Mouse (Mus musculus): ENCODE data around the gene B3gnt8.
A peak's percentile ranks its signal among the peaks of the same experiment; 100 is the strongest.

Gene B3gnt8

DNA sequence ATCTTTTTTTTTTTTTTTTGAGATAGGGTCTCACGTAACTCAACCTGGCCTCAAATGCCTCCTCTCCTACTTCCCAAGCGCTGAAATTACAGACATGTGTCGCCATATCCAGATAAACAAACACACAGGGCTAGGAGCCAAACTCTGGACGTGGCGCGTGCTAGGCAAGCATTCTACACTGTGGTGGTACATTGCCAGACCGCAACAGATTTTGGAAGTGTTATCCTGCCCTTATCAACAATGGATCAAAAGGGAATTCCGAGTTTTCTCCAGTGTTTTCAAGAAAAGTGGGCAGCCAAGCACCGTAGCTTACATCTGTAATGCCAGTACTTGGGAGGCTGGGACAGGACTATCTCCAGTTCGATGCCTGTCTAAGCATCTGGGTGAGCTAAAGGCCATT is 31.3 kb downstream of the B3gnt8 start:
- peak; percentile 34 for DNase-seq (ENCODE audit: low spot score)

DNA sequence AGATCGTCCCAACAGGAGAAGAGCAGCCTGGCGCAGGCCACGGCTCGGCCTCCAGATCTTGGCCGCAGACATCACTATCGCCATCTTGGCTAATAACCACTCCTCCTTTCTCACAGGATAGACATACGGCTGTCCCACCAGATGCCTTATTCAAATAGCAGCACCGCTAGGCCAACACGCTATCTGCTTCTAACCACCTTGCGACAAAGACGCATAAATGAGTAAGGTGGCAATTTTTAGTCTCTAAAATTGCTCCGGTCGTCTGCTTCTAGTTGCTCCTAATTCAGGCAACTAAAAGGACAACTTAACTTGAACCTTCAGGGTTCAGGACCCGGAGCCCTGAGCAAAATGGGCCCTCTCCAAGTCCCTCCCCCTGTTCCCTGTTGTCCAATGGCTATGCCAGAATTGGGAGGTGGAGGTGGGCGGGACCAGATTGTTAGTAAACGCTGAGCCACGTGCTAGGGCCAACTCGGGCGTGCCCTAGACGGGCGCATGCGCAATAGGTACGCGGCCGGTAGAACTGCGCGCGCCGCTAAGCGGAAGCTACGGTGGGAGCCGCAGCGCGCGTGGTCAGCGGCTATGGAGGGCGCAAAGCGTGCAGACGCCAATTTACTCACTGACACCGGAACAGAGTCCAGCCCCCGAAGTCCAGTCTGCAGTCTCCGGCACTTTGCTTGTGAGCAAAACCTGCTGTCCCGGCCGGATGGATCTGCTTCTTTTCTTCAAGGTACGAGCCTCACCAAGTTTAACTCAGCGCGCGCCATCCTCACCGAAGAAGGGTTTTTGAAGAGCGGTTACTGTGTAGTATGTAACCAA is 32.4 kb downstream of the B3gnt8 start, which contains the start of the genes Bckdha and Exosc5:
Gene Bckdha (minus strand): TSS at position 325 of the 816 bp plus-strand sequence.
Gene Exosc5 (plus strand): TSS at position 508 of the 816 bp plus-strand sequence.
- DNase-seq (ENCODE audit: low spot score) = peak; percentile 98

DNA sequence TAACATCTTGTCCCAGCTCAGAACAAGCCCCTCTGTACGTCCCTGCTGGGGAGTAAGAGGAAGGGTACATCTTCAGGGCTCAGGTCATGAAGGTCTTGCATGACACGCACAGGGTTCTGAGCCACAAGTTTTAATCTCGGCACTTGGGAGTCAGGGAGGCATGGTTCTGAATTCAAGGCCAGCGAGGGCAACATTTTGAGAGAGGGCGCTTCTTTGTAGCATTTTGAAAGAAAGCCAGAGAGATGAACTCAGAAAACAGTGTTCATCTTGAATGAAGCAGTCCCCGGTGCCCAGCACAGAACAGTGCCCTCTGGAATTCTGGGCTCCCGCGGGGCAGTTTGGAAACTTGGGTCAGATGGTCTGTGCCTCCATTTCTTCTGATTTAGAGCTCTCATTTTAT is 39.9 kb downstream of the B3gnt8 start:
- no peak for DNase-seq (ENCODE audit: low spot score)

DNA sequence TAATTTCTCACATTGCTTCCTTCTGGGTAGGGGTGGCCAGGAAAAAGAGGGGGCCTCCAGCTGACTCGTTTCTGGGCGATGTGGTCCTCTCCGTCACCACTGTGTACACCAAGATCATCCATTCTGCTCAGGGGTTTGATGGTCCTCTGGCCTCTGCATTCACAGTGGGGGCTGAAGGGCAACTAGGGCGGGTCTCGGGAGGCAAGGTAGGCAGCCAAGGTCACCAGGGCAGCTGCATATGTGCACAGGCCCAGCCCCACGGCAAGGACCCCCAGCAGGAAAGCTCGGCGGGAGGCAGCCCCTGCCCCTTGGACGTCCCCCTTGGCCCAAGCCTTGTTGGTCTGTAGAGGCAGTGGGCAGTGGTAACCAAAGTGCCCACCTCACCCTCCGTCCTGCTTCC is 42.7 kb downstream of the B3gnt8 start:
- no peak for DNase-seq (ENCODE audit: low spot score)

DNA sequence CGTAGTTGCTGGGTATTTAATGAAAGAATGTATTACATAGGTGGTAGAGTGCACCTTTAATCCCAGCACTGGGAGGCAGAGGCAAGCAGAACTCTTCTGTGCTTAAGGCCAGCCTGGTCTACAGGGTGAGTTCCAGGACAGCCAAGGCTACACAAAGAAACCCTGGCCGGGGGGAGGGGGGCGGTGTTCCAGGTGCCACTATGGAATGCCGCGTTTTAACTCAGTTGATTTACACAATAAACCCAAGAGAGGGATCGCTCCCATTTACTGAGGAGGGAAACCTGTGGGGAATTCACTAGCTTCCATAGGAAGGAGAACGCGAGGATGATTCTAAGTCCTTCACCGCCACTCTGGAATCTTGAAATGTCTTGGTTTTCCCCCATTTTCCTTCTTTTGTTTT is 43.2 kb downstream of the B3gnt8 start:
- no peak for DNase-seq (ENCODE audit: low spot score)

DNA sequence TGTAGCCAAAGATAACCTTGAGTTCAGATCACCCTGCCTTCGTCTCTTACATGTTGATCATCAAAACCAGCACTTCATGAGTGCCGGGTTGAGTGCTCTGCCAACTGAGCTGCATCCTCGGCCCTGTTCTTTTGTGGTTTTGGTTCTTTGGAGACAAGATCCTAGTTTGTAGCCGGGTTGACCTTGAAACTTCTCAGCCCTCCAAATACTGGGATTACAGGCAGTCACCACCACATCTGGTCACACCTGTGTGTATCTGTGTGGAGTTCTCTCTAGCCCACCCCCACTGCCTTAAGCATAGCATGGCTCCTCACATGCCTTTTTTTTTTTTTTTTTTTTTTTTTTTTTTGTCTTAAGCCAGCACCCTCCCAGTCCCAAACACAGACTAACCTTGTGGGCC is 43.6 kb downstream of the B3gnt8 start:
- DNase-seq (ENCODE audit: low spot score) = no peak

DNA sequence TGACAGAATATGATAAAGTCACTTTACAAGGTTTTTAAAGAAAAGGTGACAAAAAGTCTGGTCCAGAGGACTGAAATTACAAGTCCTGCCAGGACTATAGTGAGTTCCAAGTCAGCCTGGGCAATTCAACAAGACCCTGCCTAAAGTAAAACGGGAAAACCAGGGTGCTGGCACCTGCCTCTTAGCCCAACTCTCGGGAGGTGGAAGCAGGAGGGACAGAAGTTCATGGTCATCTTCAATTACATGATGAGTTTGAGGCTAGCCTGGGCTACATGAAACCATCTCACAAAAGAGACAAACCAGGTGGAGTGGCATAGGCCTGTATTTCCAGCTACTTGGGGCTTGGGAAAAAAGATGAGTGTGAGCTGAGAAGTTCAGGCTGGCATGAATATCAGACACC is 45.2 kb downstream of the B3gnt8 start:
- DNase-seq (ENCODE audit: low spot score) = no peak

DNA sequence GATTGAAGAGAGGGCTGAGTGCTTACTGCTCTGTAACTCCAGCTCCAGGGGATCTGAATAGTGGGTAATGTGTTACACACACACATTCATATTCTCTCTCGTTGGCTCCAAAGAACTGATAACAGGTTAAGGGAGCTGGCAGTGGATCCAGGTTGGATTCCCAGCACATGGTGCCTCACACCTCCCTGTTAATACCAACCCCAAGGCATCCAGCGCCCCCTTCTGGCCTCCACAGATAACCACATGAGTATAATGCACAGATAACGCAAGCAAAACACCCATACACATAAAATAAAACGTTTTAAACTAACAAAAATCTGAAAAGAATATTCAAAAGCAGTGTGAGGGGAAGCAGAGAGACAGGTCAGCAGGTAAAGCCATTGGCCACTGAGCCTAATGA is 46.0 kb downstream of the B3gnt8 start:
- no peak for DNase-seq (ENCODE audit: low spot score)

DNA sequence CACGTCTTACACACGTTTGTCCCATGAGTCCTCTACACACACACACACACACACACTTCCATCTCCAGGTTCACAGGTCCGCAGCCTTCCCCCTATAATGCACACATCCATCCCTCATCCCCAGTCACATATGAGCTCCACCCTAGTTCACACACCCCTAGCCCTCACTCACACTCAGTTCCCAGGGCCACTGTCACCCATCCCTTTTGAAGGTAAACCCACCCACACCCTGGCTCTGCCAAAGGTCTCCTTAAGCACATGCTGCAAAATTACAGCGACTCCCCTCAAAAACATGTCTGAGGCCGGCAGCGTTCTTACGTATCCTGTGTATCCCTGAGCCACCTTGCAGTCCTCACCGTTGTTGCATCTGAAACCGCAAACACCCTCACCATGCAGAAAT is 47.8 kb downstream of the B3gnt8 start:
- DNase-seq (ENCODE audit: low spot score) = no peak

DNA sequence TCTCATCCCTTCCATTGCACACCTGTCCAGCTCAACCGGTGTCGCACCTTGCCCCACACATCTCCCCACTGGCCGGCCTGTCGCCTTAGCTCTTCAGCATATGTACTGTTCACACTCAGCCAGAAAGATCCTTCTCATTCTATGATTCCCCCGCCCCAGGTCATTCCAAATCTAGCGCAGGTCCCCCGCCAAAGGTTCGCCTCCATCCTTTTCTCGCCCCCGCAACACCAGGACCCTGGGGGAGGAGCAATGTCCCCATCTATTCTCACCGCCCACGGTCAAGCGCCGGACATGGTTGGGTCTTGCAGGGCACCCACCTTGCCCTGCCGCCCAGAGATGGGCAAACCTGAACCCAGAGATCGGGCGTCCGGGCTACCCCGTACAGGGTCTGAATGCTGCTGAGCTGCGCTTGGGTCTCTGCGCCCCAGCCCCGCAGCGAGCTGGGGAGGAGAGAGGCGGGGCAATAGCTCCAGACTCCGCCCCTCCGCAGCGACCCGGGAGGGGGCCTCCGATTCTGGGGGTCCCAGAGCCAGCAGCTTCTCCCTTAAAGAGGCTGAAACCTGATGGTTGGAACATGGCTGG is 48.4 kb downstream of the B3gnt8 start, which contains the start of gene Tmem91:
Gene Tmem91 (minus strand): TSS at position 448 of the 582 bp plus-strand sequence.
- DNase-seq (ENCODE audit: low spot score) = no peak

DNA sequence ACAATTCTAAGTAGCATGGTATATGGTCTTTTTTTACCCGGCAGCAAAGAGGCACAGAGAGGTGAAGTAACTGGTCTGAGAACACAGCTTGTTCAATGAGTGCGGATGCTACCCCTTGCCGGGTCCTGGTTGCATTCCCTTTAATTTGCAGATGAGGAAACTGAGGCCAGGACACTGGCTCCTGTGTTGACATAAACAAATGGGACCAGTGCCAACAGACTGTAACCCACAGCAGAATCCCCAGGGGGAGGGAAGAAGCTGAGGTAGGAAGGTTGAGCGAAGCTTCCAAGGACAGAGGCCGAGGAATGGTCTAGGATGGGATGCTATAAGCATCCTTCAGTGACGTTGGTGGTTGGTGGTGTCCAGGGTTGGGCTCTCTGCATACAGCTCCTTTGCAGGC is 49.0 kb downstream of the B3gnt8 start:
- DNase-seq (ENCODE audit: low spot score) = no peak

DNA sequence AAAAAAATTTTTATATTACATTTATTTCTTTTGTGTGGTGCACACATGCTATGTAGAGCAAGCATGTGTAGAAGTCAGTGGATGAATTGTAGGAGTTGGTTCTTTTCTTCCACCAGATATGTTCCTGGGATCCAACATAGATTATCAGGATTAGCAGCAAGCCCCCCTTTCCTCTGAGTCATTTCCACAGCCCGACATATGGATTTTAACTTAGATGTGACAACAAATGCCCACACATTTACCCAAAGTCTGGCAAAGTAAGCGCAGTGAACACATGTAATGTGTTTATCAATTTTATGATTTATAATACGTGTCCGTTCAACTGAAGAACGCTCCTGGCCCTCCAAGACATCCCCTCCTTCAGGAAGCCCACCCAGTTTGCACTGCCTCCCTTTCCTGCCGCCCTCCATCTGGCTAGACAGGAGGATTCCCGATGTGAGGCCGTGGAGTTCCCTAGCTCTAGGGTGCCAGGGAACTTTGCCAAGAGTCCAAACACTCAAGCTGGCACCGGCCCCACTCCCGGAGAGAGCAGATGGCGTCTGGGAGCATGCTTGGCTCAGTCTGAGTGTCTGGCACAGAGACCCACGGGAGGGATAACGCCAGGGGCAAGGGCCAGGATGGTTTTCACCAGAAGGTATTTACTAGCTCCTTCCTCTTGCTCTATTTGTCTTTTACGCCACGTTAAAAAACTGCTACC is 49.8 kb downstream of the B3gnt8 start:
- peak; percentile 93 for DNase-seq (ENCODE audit: low spot score)

DNA sequence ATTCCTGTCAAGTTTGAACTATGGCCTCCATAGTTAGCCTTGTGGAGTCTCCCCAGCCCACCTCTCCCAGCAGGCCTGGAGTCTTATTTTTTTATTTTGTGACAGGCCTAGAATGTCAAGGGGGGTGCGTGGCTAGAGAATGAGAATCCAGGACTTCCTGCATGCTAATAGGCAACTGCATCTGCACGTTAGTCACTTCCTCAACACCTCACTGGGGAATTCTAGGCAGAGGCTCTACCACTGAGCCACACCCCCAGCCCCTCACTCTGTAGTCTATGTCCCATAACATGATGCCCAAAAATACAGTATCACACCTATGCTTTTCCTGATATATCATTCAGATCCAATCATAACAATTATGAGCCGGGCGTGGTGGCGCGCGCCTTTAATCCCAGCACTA is 50.6 kb downstream of the B3gnt8 start:
- DNase-seq (ENCODE audit: low spot score) = no peak

DNA sequence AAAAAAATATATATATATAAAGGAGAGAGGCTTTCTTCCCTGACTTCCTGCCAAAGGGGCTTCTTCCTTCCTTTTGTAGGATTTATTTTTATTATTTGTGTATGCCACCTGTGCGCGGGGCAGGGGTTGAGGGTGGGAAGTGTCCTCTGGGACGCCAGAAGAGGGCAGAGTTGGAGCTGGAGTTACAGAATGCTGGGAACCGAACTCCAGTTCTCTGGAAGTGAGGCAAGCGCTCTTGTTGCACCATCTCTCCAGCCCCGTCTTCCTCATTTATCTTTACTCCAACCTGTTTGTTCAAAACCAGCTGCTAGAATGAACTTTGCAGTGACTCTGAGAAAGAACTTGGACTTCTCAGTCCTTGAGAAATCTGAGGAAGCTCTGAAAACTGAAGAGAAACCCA is 53.5 kb downstream of the B3gnt8 start:
- DNase-seq (ENCODE audit: low spot score) = peak; percentile 15

DNA sequence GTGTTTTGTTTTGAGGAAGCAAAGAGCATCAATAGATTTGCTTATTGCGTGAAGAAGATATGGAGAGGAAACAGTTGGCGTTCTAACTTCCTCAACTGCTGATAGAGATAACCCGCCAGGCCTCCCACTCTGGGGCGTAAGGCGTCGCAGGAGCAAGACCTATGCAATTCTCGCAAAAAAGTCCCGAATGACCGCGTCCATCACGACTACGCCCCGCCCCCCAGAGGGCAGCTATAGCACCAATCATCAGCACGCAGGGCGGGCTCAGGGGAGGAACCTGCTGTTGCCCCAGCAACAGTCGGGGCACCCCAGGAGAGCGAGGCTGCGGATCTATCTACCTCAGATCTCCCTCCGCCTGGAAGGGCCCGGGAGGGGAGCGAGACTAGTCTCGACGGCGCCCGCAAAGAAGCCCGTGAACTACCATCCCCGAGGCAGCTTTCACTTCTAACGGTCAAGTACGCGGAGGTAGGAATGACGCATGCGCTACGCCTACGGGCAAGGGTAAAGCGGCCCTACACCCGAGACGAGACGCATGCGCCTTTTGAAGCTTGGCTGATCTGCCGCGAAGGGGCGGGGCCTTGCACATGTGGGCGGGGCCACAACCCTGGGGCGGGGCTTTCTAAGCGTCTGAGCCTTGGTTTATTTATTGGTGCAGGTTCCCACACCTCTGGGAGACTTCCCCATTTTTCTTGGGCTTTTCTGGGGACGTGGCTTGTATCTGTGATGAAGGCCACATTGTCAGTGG is 54.2 kb downstream of the B3gnt8 start, which contains the start of gene B9d2:
Gene B9d2 (plus strand): TSS at position 267 of the 745 bp plus-strand sequence.
- peak; percentile 95 for DNase-seq (ENCODE audit: low spot score)

DNA sequence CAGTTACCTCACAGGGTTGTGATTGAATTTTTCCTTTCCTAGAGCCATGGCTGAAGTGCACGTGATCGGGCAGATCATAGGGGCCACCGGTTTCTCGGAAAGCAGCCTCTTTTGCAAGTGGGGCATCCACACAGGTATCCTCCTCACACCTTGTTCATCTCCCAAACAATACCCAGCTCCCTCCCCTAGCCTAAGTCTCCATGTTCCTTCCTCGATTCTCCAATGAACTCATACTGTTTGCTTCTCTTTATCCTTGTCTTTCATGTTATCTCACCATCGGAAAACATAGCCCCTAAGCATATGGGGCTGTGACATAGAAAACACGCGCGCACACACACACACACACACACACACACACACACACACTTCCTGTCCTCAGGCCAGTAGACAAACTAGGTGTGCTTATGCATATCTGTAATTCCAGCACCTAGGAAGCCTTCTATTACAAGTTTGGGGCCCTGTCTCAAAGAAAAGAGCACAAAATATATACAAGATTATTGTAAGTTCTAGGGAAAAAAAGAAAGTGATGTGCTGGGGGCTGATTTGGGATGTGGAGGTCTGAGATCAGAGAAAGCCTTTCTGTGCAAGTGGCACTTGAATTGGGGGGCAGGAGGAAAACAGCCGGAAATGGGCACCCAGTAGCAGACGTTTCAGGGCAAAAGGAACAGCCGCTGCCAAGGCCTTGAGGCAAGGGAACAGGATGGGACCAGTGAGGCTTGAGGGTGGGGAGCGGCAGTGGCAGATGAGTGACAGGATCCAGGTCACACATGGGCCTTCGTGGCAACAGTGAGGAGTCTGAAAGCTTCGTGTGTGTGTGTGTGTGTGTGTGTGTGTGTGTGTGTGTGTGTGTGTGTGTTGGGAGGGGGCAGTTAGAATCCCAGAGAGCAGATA is 55.1 kb downstream of the B3gnt8 start:
- DNase-seq (ENCODE audit: low spot score) = no peak

DNA sequence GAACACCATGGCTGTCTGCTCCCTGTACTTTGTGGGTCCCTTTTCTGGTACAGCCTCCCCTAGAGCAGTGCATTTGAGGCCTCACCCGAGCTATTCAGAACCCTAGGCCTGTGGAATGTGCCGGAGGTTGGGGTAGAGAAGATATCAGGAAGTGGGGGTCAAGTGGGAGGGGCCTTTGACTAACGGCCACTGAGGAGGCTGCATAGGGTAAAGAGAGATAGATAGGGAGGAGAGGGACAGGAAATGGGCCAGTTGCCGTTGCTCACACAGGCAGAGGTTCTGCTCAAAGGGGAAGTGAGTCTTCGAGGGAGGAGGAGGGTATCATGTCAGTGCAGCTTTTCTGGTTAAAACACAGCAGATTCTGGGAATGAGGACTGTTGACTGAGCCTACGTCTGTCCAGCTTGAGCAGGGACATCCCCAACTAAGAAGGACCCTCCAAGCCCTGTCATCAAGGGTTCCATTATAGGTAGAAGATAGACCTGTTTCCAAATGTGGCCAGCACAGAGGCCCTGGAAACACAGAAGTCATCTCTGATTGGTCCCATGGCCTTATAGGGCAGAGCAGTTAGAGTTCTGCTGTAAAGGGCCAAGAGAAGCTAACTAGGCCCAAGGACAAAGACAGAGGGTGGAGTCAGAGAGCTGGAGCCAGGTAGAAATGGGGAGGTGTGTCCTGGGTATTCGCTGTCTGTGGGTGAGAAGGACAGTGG is 57.2 kb downstream of the B3gnt8 start:
- DNase-seq (ENCODE audit: low spot score) = no peak

DNA sequence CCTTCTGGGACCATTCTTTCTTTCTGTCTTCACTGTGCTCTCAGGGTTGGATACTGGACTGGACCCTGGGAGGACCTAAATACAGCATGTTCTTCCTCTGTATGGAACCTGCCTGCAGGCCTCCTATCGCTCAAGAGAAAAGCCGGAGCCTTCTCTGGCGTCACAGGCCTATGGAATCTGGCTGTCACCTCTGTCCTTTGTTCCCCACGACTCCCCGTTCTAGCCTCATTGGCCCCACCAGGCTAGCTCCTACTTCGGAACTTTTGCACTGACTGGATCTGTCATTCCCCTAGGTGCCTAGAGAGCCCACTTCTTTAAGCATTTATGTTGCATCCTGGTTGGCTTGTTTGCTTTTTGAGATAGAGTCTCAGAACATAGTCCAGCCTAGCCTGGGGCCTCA is 58.2 kb downstream of the B3gnt8 start:
- no peak for DNase-seq (ENCODE audit: low spot score)
